Mouse (Mus musculus): ENCODE measurements at regions not wholly inside any gene's neighbourhood (a gene's known extent, or its start where the extent isn't known, plus 50 kb on each side); places are given as distances from the start of the nearest gene placed in this dataset.
A peak's percentile ranks its signal among the peaks of the same experiment; 100 is the strongest.

GRCm38 (mm10) chr4:127862875-127863274 lies 107.9 kb downstream of the CK137956 start:
- DNase-seq (ENCODE audit: low spot score in 2 of 2): no peak

- peak; percentile 27 to 62 for DNase-seq (ENCODE audit: low spot score in 2 of 2)
These were observed 109.2 kb downstream of the CK137956 start for GRCm38 (mm10) chr4:127861319-127862117.

GRCm38 (mm10) chr4:127860271-127860670 lies 110.5 kb downstream of the CK137956 start:
- no peak for DNase-seq (ENCODE audit: low spot score in 2 of 2)

GRCm38 (mm10) chr4:127859505-127859904 lies 111.2 kb downstream of the CK137956 start:
- no peak for DNase-seq (ENCODE audit: low spot score in 2 of 2)

GRCm38 (mm10) chr4:127858566-127858965 lies 112.2 kb downstream of the CK137956 start:
- no peak for DNase-seq (ENCODE audit: low spot score in 2 of 2)

- no peak for DNase-seq (ENCODE audit: low spot score in 2 of 2)
These were observed 114.9 kb downstream of the CK137956 start for GRCm38 (mm10) chr4:127855836-127856235.

GRCm38 (mm10) chr4:127854776-127855409 lies 115.9 kb downstream of the CK137956 start:
- DNase-seq (ENCODE audit: low spot score in 2 of 2): no peak

GRCm38 (mm10) chr4:127849306-127849705 lies 121.4 kb downstream of the CK137956 start:
- no peak for DNase-seq (ENCODE audit: low spot score in 2 of 2)

- no peak for DNase-seq (ENCODE audit: low spot score in 2 of 2)
These were observed 124.4 kb downstream of the CK137956 start for GRCm38 (mm10) chr4:127846321-127846720.

GRCm38 (mm10) chr4:127843421-127843820 lies 127.3 kb downstream of the CK137956 start:
- DNase-seq (ENCODE audit: low spot score in 2 of 2): no peak

GRCm38 (mm10) chr4:127833668-127834067 lies 137.1 kb downstream of the CK137956 start:
- no peak for DNase-seq (ENCODE audit: low spot score in 2 of 2)

GRCm38 (mm10) chr4:127826988-127827387 lies 143.8 kb downstream of the CK137956 start:
- no peak for DNase-seq (ENCODE audit: low spot score in 2 of 2)

- no peak for DNase-seq (ENCODE audit: low spot score in 2 of 2)
These were observed 151.2 kb downstream of the CK137956 start for GRCm38 (mm10) chr4:127819501-127819900.

GRCm38 (mm10) chr4:127819009-127819408 lies 151.7 kb downstream of the CK137956 start:
- no peak for DNase-seq (ENCODE audit: low spot score in 2 of 2)

- DNase-seq (ENCODE audit: low spot score in 2 of 2): no peak
These were observed 156.1 kb downstream of the CK137956 start for GRCm38 (mm10) chr4:127814631-127815030.

- no peak for DNase-seq (ENCODE audit: low spot score in 2 of 2)
These were observed 158.7 kb downstream of the CK137956 start for GRCm38 (mm10) chr4:127812047-127812545.

GRCm38 (mm10) chr4:127810899-127811510 lies 159.7 kb downstream of the CK137956 start:
- DNase-seq (ENCODE audit: low spot score in 2 of 2): no peak

- no peak for DNase-seq (ENCODE audit: low spot score in 2 of 2)
These were observed 161.7 kb downstream of the CK137956 start for GRCm38 (mm10) chr4:127809006-127809405.

GRCm38 (mm10) chr4:127789206-127789605 lies 181.5 kb downstream of the CK137956 start:
- DNase-seq (ENCODE audit: low spot score in 2 of 2): no peak

- DNase-seq (ENCODE audit: low spot score in 2 of 2): no peak
These were observed 185.0 kb downstream of the CK137956 start for GRCm38 (mm10) chr4:127785786-127786185.

GRCm38 (mm10) chr4:127771966-127772500 lies 198.7 kb downstream of the CK137956 start:
- DNase-seq (ENCODE audit: low spot score in 2 of 2): no peak

GRCm38 (mm10) chr4:127763736-127764135 lies 207.0 kb downstream of the CK137956 start:
- peak; percentile 8 to 29 for DNase-seq (ENCODE audit: low spot score in 2 of 2)

Measured in frontal cortex, postnatal 14 days (tissue).